Mouse (Mus musculus): ENCODE results near the gene Hpgds. TPM values are rescaled to one million over a fixed set of nuclear protein-coding genes. Genes with fewer than 3 reads are reported as not detected.

Hpgds gene
- total RNA-seq (2014; fragmentation: Nextera tagmentation), result not detected in 2 replicates
- total RNA-seq (2017), result 4.8 and 5.0 TPM in 2 replicates
- not detected in 2 replicates for polyA plus RNA-seq (2012)

GRCm38 (mm10) chr6:65144621-65145205 lies at the start of gene Hpgds:
Hpgds (minus strand) TSS chr6:65144908.
- no peaks in the 10 kb centered on the region for H3K4me1 ChIP-seq (ENCODE audit: insufficient read depth, low read depth, low read length)
- ATAC-seq (ENCODE audit: extremely low read depth, insufficient number of reproducible peaks, low FRiP score, poor library complexity, severe bottlenecking), result no peak
- DNase-seq (ENCODE audit: low spot score), result no peak
- no peaks in the 10 kb centered on the region for H3K36me3 ChIP-seq (replicated peaks)
- no peak within 1 kb of the TSS for H3K4me3 ChIP-seq (ENCODE audit: low read depth, low read length)
- TF ChIP-seq TAL1 (conservative IDR thresholded peaks at IDR 0.05; ENCODE audit: low read depth, low read length) (no peak), POLR2AphosphoS5 (IDR thresholded peaks at IDR 0.05; ENCODE audit: insufficient replicate concordance, low read depth, low read length) (no peak), GATA2 (IDR thresholded peaks at IDR 0.05; ENCODE audit: borderline replicate concordance, low read depth, low read length) (no peak), CTCF (IDR thresholded peaks at IDR 0.05; ENCODE audit: low read depth, low read length) (no peak), GATA1 (IDR thresholded peaks at IDR 0.05; ENCODE audit: borderline replicate concordance, low read length) (no peak)
- no peaks in the 10 kb centered on the region for H3K9me3 ChIP-seq (replicated peaks)
- peaks cover 2% of the 10 kb centered on the region; the same call in 1 of the 2 replicates for H3K27me3 ChIP-seq (ENCODE audit: insufficient read depth, low read length)

GRCm38 (mm10) chr6:65164977-65165376 lies 20.3 kb upstream of the Hpgds start:
- no peaks in the 10 kb centered on the region for H3K9me3 ChIP-seq (replicated peaks)
- no peak for ATAC-seq (ENCODE audit: extremely low read depth, insufficient number of reproducible peaks, low FRiP score, poor library complexity, severe bottlenecking)

GRCm38 (mm10) chr6:65164137-65164536 lies 19.4 kb upstream of the Hpgds start:
- H3K4me3 ChIP-seq (ENCODE audit: low read depth, low read length), result no peak overlapping the region
- no peak for TF ChIP-seq CTCF (IDR thresholded peaks at IDR 0.05; ENCODE audit: low read depth, low read length)
- TF ChIP-seq TAL1 (conservative IDR thresholded peaks at IDR 0.05; ENCODE audit: low read depth, low read length), result no peak
- TF ChIP-seq POLR2AphosphoS5 (IDR thresholded peaks at IDR 0.05; ENCODE audit: insufficient replicate concordance, low read depth, low read length), result no peak
- no peak for TF ChIP-seq GATA1 (IDR thresholded peaks at IDR 0.05; ENCODE audit: borderline replicate concordance, low read length)
- TF ChIP-seq GATA2 (IDR thresholded peaks at IDR 0.05; ENCODE audit: borderline replicate concordance, low read depth, low read length), result no peak
- no peak for DNase-seq (ENCODE audit: low spot score)
- no peak for ATAC-seq (ENCODE audit: extremely low read depth, insufficient number of reproducible peaks, low FRiP score, poor library complexity, severe bottlenecking)
- H3K27me3 ChIP-seq (ENCODE audit: insufficient read depth, low read length), result no peaks in the 10 kb centered on the region
- no peaks in the 10 kb centered on the region for H3K9me3 ChIP-seq (replicated peaks)
- H3K4me1 ChIP-seq (ENCODE audit: insufficient read depth, low read depth, low read length), result no peaks in the 10 kb centered on the region
- no peaks in the 10 kb centered on the region for H3K36me3 ChIP-seq (replicated peaks)

More at GRCm38 (mm10) chr6:65164977-65165376, 20.3 kb upstream of the Hpgds start:
- TF ChIP-seq CTCF (IDR thresholded peaks at IDR 0.05; ENCODE audit: low read depth, low read length) (no peak), GATA2 (IDR thresholded peaks at IDR 0.05; ENCODE audit: borderline replicate concordance, low read depth, low read length) (no peak), TAL1 (conservative IDR thresholded peaks at IDR 0.05; ENCODE audit: low read depth, low read length) (no peak), POLR2AphosphoS5 (IDR thresholded peaks at IDR 0.05; ENCODE audit: insufficient replicate concordance, low read depth, low read length) (no peak), GATA1 (IDR thresholded peaks at IDR 0.05; ENCODE audit: borderline replicate concordance, low read length) (no peak)
- DNase-seq (ENCODE audit: low spot score), result no peak
- H3K4me1 ChIP-seq (ENCODE audit: insufficient read depth, low read depth, low read length), result no peaks in the 10 kb centered on the region
- no peak overlapping the region for H3K4me3 ChIP-seq (ENCODE audit: low read depth, low read length)
- H3K27me3 ChIP-seq (ENCODE audit: insufficient read depth, low read length), result no peaks in the 10 kb centered on the region
- no peaks in the 10 kb centered on the region for H3K36me3 ChIP-seq (replicated peaks)

- DNase-seq (ENCODE audit: low spot score), result no peak
- no peak overlapping the region for H3K4me3 ChIP-seq (ENCODE audit: low read depth, low read length)
- no peak for ATAC-seq (ENCODE audit: extremely low read depth, insufficient number of reproducible peaks, low FRiP score, poor library complexity, severe bottlenecking)
- H3K4me1 ChIP-seq (ENCODE audit: insufficient read depth, low read depth, low read length), result no peaks in the 10 kb centered on the region
- TF ChIP-seq GATA2 (IDR thresholded peaks at IDR 0.05; ENCODE audit: borderline replicate concordance, low read depth, low read length) (no peak), TAL1 (conservative IDR thresholded peaks at IDR 0.05; ENCODE audit: low read depth, low read length) (no peak), CTCF (IDR thresholded peaks at IDR 0.05; ENCODE audit: low read depth, low read length) (no peak), GATA1 (IDR thresholded peaks at IDR 0.05; ENCODE audit: borderline replicate concordance, low read length) (no peak), POLR2AphosphoS5 (IDR thresholded peaks at IDR 0.05; ENCODE audit: insufficient replicate concordance, low read depth, low read length) (no peak)
- no peaks in the 10 kb centered on the region for H3K36me3 ChIP-seq (replicated peaks)
- no peaks in the 10 kb centered on the region for H3K27me3 ChIP-seq (ENCODE audit: insufficient read depth, low read length)
- H3K9me3 ChIP-seq (replicated peaks), result peaks cover 6% of the 10 kb centered on the region; the same call in 1 of the 2 replicates
Measured at GRCm38 (mm10) chr6:65159381-65159942, 14.8 kb upstream of the Hpgds start.

GRCm38 (mm10) chr6:65157042-65157441 lies 12.3 kb upstream of the Hpgds start:
- H3K9me3 ChIP-seq (replicated peaks), result peaks cover 6% of the 10 kb centered on the region; the same call in 1 of the 2 replicates
- H3K36me3 ChIP-seq (replicated peaks), result no peaks in the 10 kb centered on the region
- no peaks in the 10 kb centered on the region for H3K4me1 ChIP-seq (ENCODE audit: insufficient read depth, low read depth, low read length)
- no peaks in the 10 kb centered on the region for H3K27me3 ChIP-seq (ENCODE audit: insufficient read depth, low read length)
- TF ChIP-seq TAL1 (conservative IDR thresholded peaks at IDR 0.05; ENCODE audit: low read depth, low read length), result no peak
- no peak for TF ChIP-seq POLR2AphosphoS5 (IDR thresholded peaks at IDR 0.05; ENCODE audit: insufficient replicate concordance, low read depth, low read length)
- TF ChIP-seq CTCF (IDR thresholded peaks at IDR 0.05; ENCODE audit: low read depth, low read length), result no peak
- no peak for TF ChIP-seq GATA2 (IDR thresholded peaks at IDR 0.05; ENCODE audit: borderline replicate concordance, low read depth, low read length)
- no peak for TF ChIP-seq GATA1 (IDR thresholded peaks at IDR 0.05; ENCODE audit: borderline replicate concordance, low read length)
- DNase-seq (ENCODE audit: low spot score), result no peak
- H3K4me3 ChIP-seq (ENCODE audit: low read depth, low read length), result no peak overlapping the region
- ATAC-seq (ENCODE audit: extremely low read depth, insufficient number of reproducible peaks, low FRiP score, poor library complexity, severe bottlenecking), result no peak

- TF ChIP-seq POLR2AphosphoS5 (IDR thresholded peaks at IDR 0.05; ENCODE audit: insufficient replicate concordance, low read depth, low read length) (no peak), GATA2 (IDR thresholded peaks at IDR 0.05; ENCODE audit: borderline replicate concordance, low read depth, low read length) (no peak)
- Histone ChIP-seq H3K36me3 (replicated peaks) (no peaks in the 10 kb centered on the region), H3K4me3 (ENCODE audit: low read depth, low read length) (no peak overlapping the region), H3K4me1 (ENCODE audit: insufficient read depth, low read depth, low read length) (no peaks in the 10 kb centered on the region), H3K27me3 (ENCODE audit: insufficient read depth, low read length) (no peaks in the 10 kb centered on the region), H3K9me3 (replicated peaks) (peaks cover 6% of the 10 kb centered on the region; the same call in 1 of the 2 replicates)
- ATAC-seq (ENCODE audit: extremely low read depth, insufficient number of reproducible peaks, low FRiP score, poor library complexity, severe bottlenecking) (no peak), DNase-seq (ENCODE audit: low spot score) (no peak)
Measured at GRCm38 (mm10) chr6:65153570-65153969, 8.9 kb upstream of the Hpgds start.

Measured in G1E (cell line).